Mouse (Mus musculus) erythroblast, adult 5-6 weeks (primary cell): ENCODE measurements around the gene Pfkm. TPM values are rescaled to one million over a fixed set of nuclear protein-coding genes. Genes with fewer than 3 reads are reported as not detected.

ENCODE experiments used
- ATAC-seq: replicated peaks from 2 replicates; pipeline ENCODE4 v1.8.0; 2016; ENCODE audit warnings: moderate number of reproducible peaks, mild to moderate bottlenecking, moderate TSS enrichment, inconsistent platforms; ENCODE audit not compliant: poor library complexity, low FRiP score, severe bottlenecking
- total RNA-seq, 2 experiments: library from RNA; stranded (forward) in 1 of 2; stranded (reverse) in 1 of 2; fragments of 150-400 nt in 1 of 2; fragments of 200-764, 138-1000 nt in 1 of 2; gene quantifications; 2 replicates each; pipeline versions ENCODE4 v1.2.3 to v1.2.4; 2015 to 2017; ENCODE audit warnings: low replicate concordance in 2 of 2

The Pfkm gene
- total RNA-seq (2015; ENCODE audit: low replicate concordance): 0.58 and 4.0 TPM in 2 replicates
- 6.4 and 6.7 TPM in 2 replicates for total RNA-seq (2017; ENCODE audit: low replicate concordance)

- ATAC-seq: peak; percentile 13; the same call in 1 of the 2 replicates
Observed at GRCm38 (mm10) chr15:98092372-98093120, at the start of gene Pfkm. Gene Pfkm (plus strand): TSS chr15:98092589.

- no peak for ATAC-seq
Observed at GRCm38 (mm10) chr15:98043967-98044366, 48.4 kb upstream of the Pfkm start.

GRCm38 (mm10) chr15:98044387-98044786, 48.0 kb upstream of the Pfkm start:
- no peak for ATAC-seq

GRCm38 (mm10) chr15:98048918-98049700, 43.3 kb upstream of the Pfkm start:
- no peak for ATAC-seq

- ATAC-seq: no peak
Observed at GRCm38 (mm10) chr15:98051685-98052084, 40.7 kb upstream of the Pfkm start.

GRCm38 (mm10) chr15:98055246-98055645, 37.1 kb upstream of the Pfkm start:
- 0 out of 2 replicates have a peak, but pooled peaks have one; percentile 44 for ATAC-seq

- no peak for ATAC-seq
Observed at GRCm38 (mm10) chr15:98065881-98066280, 26.5 kb upstream of the Pfkm start.

- ATAC-seq: no peak
Observed at GRCm38 (mm10) chr15:98066602-98067001, 25.8 kb upstream of the Pfkm start.

- ATAC-seq: no peak
Observed at GRCm38 (mm10) chr15:98067492-98067891, 24.9 kb upstream of the Pfkm start.

- no peak for ATAC-seq
Observed at GRCm38 (mm10) chr15:98068506-98068905, 23.9 kb upstream of the Pfkm start.

GRCm38 (mm10) chr15:98069566-98070245, 22.7 kb upstream of the Pfkm start:
- no peak for ATAC-seq

- ATAC-seq: no peak
Observed at GRCm38 (mm10) chr15:98070376-98070775, 22.0 kb upstream of the Pfkm start.

GRCm38 (mm10) chr15:98074521-98074920, 17.9 kb upstream of the Pfkm start:
- ATAC-seq: no peak

- ATAC-seq: no peak
Observed at GRCm38 (mm10) chr15:98075034-98075433, 17.4 kb upstream of the Pfkm start.

- no peak for ATAC-seq
Observed at GRCm38 (mm10) chr15:98076901-98077300, 15.5 kb upstream of the Pfkm start.

- ATAC-seq: no peak
Observed at GRCm38 (mm10) chr15:98088889-98089288, 3.5 kb upstream of the Pfkm start.

GRCm38 (mm10) chr15:98089421-98090183, 2.8 kb upstream of the Pfkm start:
- no peak for ATAC-seq

- ATAC-seq: no peak
Observed at GRCm38 (mm10) chr15:98091841-98092240, 548 bp upstream of the Pfkm start.

GRCm38 (mm10) chr15:98093121-98094011, 977 bp downstream of the Pfkm start, which contains the start of gene Senp1:
Gene Senp1 (minus strand): TSS chr15:98093744.
- ATAC-seq: peak; percentile 93
